33 mouse cellular contexts compared by ENCODE assay signal in the genomic region with DNA sequence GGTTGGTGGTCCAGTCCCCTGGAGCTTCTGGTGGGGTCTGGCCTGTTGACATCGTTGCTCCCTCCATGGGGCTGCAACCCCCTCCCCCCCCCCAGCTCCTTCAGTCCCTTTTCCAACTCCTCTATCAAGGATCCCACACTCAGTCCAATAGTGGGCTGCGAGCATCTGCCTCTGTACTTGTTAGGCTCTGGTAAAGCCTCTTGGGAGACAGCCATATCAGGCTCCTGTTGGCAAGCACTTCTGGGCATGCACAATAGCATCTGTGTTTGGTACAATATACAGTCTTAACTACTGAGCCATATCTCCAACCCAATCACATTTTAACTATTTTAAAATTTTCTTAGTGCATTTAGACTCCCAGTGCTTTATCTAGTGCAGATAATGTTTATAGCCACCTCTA. TPM values are rescaled to one million over a fixed set of nuclear protein-coding genes. Genes with fewer than 3 reads are reported as not detected.
DNase-seq lines count a peak whose midpoint lies in the region; ATAC-seq lines count a peak whose summit lies in the region.
"Had no signal": no experiment of that assay in that cellular context is flagged by ENCODE, and none has a peak within 500 bp of the region (broad histone marks: within the 10 kb centered on the region; RNA-seq: fewer than 3 reads in every experiment).

No protein-coding gene starts in this region.

- no peak overlapping the region for H3K4me2 ChIP-seq in embryonic facial prominence, embryonic 12.5 days (replicated peaks)
- no peak overlapping the region for H3K4me2 ChIP-seq in heart, embryonic 11.5 days
- H3K4me2 ChIP-seq: heart, embryonic 13.5 days; limb, embryonic 13.5 days; liver, embryonic 12.5 days; midbrain, embryonic 11.5 days had no signal

- no peaks in the 10 kb centered on the region for H3K36me3 ChIP-seq in embryonic facial prominence, embryonic 12.5 days
- no peaks in the 10 kb centered on the region for H3K36me3 ChIP-seq in embryonic facial prominence, embryonic 10.5 days (replicated peaks)
- H3K36me3 ChIP-seq in heart, embryonic 11.5 days (ENCODE audit: control insufficient read depth, insufficient read depth, low read length): no peaks in the 10 kb centered on the region
- H3K36me3 ChIP-seq: heart, embryonic 13.5 days; limb, embryonic 13.5 days; liver, embryonic 12.5 days had no signal

- H3K27ac ChIP-seq in embryonic facial prominence, embryonic 12.5 days: no peak overlapping the region
- no peak overlapping the region for H3K27ac ChIP-seq in embryonic facial prominence, embryonic 10.5 days (replicated peaks)
- H3K27ac ChIP-seq in heart, embryonic 11.5 days (ENCODE audit: low read depth, low read length): no peak overlapping the region
- H3K27ac ChIP-seq: heart, embryonic 13.5 days; hindbrain, postnatal 0 days; limb, embryonic 13.5 days; liver, embryonic 12.5 days had no signal

- peak; percentile 64; the same call in 1 of the 2 replicates for ATAC-seq in embryonic facial prominence, embryonic 12.5 days (ENCODE audit: insufficient number of reproducible peaks, insufficient read depth, low FRiP score, low TSS enrichment)
- no peak for ATAC-seq in heart, embryonic 11.5 days (replicated peaks; ENCODE audit: insufficient number of reproducible peaks, low FRiP score, low TSS enrichment)
- ATAC-seq: hindbrain, postnatal 0 days; intestine, embryonic 16.5 days; liver, embryonic 12.5 days had no signal

- H3K27me3 ChIP-seq in embryonic facial prominence, embryonic 12.5 days: no peaks in the 10 kb centered on the region
- no peaks in the 10 kb centered on the region for H3K27me3 ChIP-seq in embryonic facial prominence, embryonic 10.5 days (replicated peaks; ENCODE audit: low read depth, poor library complexity, severe bottlenecking)
- no peaks in the 10 kb centered on the region for H3K27me3 ChIP-seq in heart, embryonic 11.5 days (ENCODE audit: control insufficient read depth, insufficient read depth, low read length)
- H3K27me3 ChIP-seq: heart, embryonic 13.5 days; limb, embryonic 13.5 days; liver, embryonic 12.5 days had no signal

- H3K9ac ChIP-seq in embryonic facial prominence, embryonic 12.5 days: no peak overlapping the region
- H3K9ac ChIP-seq in heart, embryonic 11.5 days (ENCODE audit: low read depth, low read length): no peak overlapping the region
- H3K9ac ChIP-seq: heart, embryonic 13.5 days; limb, embryonic 13.5 days; liver, embryonic 12.5 days had no signal

- WGBS in embryonic facial prominence, embryonic 12.5 days: 82% methylated on average over 2 of the region's 2 CpGs
- 81% methylated on average over 2 of the region's 2 CpGs for WGBS in embryonic facial prominence, embryonic 10.5 days
- 71% methylated on average over 2 of the region's 2 CpGs for WGBS in heart, embryonic 11.5 days (ENCODE audit: insufficient replicate concordance)

- H3K4me3 ChIP-seq in embryonic facial prominence, embryonic 12.5 days: no peak overlapping the region
- no peak overlapping the region for H3K4me3 ChIP-seq in embryonic facial prominence, embryonic 10.5 days
- H3K4me3 ChIP-seq in heart, embryonic 11.5 days (ENCODE audit: low read depth, low read length): no peak overlapping the region
- H3K4me3 ChIP-seq: heart, embryonic 13.5 days; limb, embryonic 13.5 days; liver, embryonic 12.5 days had no signal

- no peak for DNase-seq in embryonic facial prominence, embryonic 10.5 days (ENCODE audit: low spot score)
- DNase-seq in testis, postnatal 14 days (ENCODE audit: low spot score): peak; percentile 32
- no peak for DNase-seq in testis, postnatal 10 days (ENCODE audit: low spot score)
- peak; percentile 10 to 25 for DNase-seq in layer of hippocampus, postnatal 10 days (ENCODE audit: low spot score in 2 of 2)
- no peak for DNase-seq in cerebellum, postnatal 25 days
- DNase-seq: adrenal gland, postnatal 10 days; cerebellum, adult 8-10 months; heart, postnatal 14 days; kidney, postnatal 25 days; lung, adult 2 months; lung, postnatal 14 days; right cerebral cortex, postnatal 14 days; spleen, adult 18-20 months; thymus, postnatal 36 days had no signal

- H3K4me1 ChIP-seq in embryonic facial prominence, embryonic 12.5 days: no peaks in the 10 kb centered on the region
- no peaks in the 10 kb centered on the region for H3K4me1 ChIP-seq in embryonic facial prominence, embryonic 10.5 days
- H3K4me1 ChIP-seq in heart, embryonic 11.5 days (ENCODE audit: control insufficient read depth, insufficient read depth, low read length): no peaks in the 10 kb centered on the region
- H3K4me1 ChIP-seq: heart, embryonic 13.5 days; limb, embryonic 13.5 days; liver, embryonic 12.5 days had no signal

- H3K9me3 ChIP-seq in embryonic facial prominence, embryonic 12.5 days: no peaks in the 10 kb centered on the region
- no peaks in the 10 kb centered on the region for H3K9me3 ChIP-seq in embryonic facial prominence, embryonic 10.5 days
- no peaks in the 10 kb centered on the region for H3K9me3 ChIP-seq in heart, embryonic 11.5 days (replicated peaks; ENCODE audit: control insufficient read depth, low read length)
- H3K9me3 ChIP-seq: heart, embryonic 13.5 days; limb, embryonic 13.5 days; liver, embryonic 12.5 days had no signal

RNA-seq across cellular contexts. Expression of a gene that starts 25.2 kb away (rescaled TPM):
- not detected in 2 replicates for polyA plus RNA-seq in embryonic facial prominence, embryonic 12.5 days (2016; fragmentation: Nextera tagmentation; extraction: Ambion mirVana)
- not detected in 2 replicates for polyA plus RNA-seq in embryonic facial prominence, embryonic 10.5 days (2016; fragmentation: Nextera tagmentation; extraction: Ambion mirVana)
- not detected for total RNA-seq in layer of hippocampus, postnatal 10 days (2021)
- not detected in 2 replicates for polyA plus RNA-seq in heart, embryonic 11.5 days (2014; fragmentation: Nextera tagmentation; extraction: Ambion mirVana)
- total RNA-seq: adrenal gland, postnatal 10 days; common myeloid progenitor, adult 5-6 weeks; gastrocnemius, adult 8-10 months; heart, postnatal 14 days; hindbrain, postnatal 0 days; left cerebral cortex, adult 18-20 months; left cerebral cortex, postnatal 25 days; megakaryocyte progenitor cell, adult 5-6 weeks; neutrophil, adult 5-6 weeks had no signal
- polyA plus RNA-seq: frontal cortex, adult 2 months; gonadal fat pad, adult 2 months; heart, embryonic 13.5 days; hindbrain, embryonic 11.5 days; hindbrain, postnatal 0 days; kidney, embryonic 14.5 days; limb, embryonic 13.5 days; liver, embryonic 12.5 days; lung, adult 2 months; midbrain, embryonic 11.5 days; testis, adult 2 months had no signal

RNA-seq across cellular contexts. Expression of a gene that starts 44.1 kb away (rescaled TPM):
- not detected in 2 replicates for polyA plus RNA-seq in embryonic facial prominence, embryonic 12.5 days (2016; fragmentation: Nextera tagmentation; extraction: Ambion mirVana)
- not detected in 2 replicates for polyA plus RNA-seq in embryonic facial prominence, embryonic 10.5 days (2016; fragmentation: Nextera tagmentation; extraction: Ambion mirVana)
- under 1 TPM; 0.18 to 0.39 TPM for total RNA-seq in layer of hippocampus, postnatal 10 days (2021)
- 0.07 and 0.16 TPM in 2 replicates for polyA plus RNA-seq in heart, embryonic 11.5 days (2014; fragmentation: Nextera tagmentation; extraction: Ambion mirVana)
- total RNA-seq: adrenal gland, postnatal 10 days; common myeloid progenitor, adult 5-6 weeks; gastrocnemius, adult 8-10 months; left cerebral cortex, adult 18-20 months; megakaryocyte progenitor cell, adult 5-6 weeks; neutrophil, adult 5-6 weeks had no signal
- polyA plus RNA-seq: hindbrain, embryonic 11.5 days; kidney, embryonic 14.5 days; limb, embryonic 13.5 days; liver, embryonic 12.5 days; midbrain, embryonic 11.5 days had no signal

Comparison
In these comparisons a context has a peak if more than half of its experiments do, and no peak if none do; other contexts are left out.
1. DNase-seq: peak in testis, postnatal 14 days (single experiment) and layer of hippocampus, postnatal 10 days (2 of 2); none in embryonic facial prominence, embryonic 10.5 days (single experiment), testis, postnatal 10 days (single experiment) and cerebellum, postnatal 25 days (0 of 2).